Mouse (Mus musculus) liver, embryonic 16.5 days (tissue): ENCODE results near the gene Magi2. TPM values are rescaled to one million over a fixed set of nuclear protein-coding genes. Genes with fewer than 3 reads are reported as not detected.

Source experiments
- ATAC-seq: fragments of 200-750 bp; cut with Nextera tagmentation; 2 replicates; pipeline ENCODE4 v1.8.0; 2017; ENCODE audit warnings: low read depth, mild to moderate bottlenecking, moderate number of reproducible peaks, moderate library complexity
- H3K27ac ChIP-seq: fragments of 300-500 bp; sonication (generic); 2 replicates; pipeline ENCODE4 v1.5.1; 2014; ENCODE audit warnings: mild to moderate bottlenecking, low read length
- H3K27me3 ChIP-seq: fragments of 300-500 bp; sonication (generic); 2 replicates; pipeline ENCODE4 v1.6.1; 2014; ENCODE audit warnings: low read depth, low read length, mixed read lengths; ENCODE audit not compliant: control insufficient read depth, insufficient read depth
- H3K36me3 ChIP-seq: fragments of 300-500 bp; sonication (generic); 2 replicates; pipeline ENCODE4 v1.6.1; 2014; ENCODE audit warnings: mild to moderate bottlenecking; ENCODE audit not compliant: control insufficient read depth, insufficient read depth
- H3K4me1 ChIP-seq: fragments of 300-500 bp; sonication (generic); 2 replicates; pipeline ENCODE4 v1.6.1; 2014; ENCODE audit warnings: low read depth, low read length, mixed read lengths; ENCODE audit not compliant: control insufficient read depth
- H3K4me2 ChIP-seq: fragments of 300-500 bp; sonication (generic); 2 replicates; pipeline ENCODE4 v1.6.1; 2014; ENCODE audit warnings: low read depth, low read length, mixed read lengths
- H3K4me3 ChIP-seq: fragments of 300-500 bp; sonication (generic); 2 replicates; pipeline ENCODE4 v1.5.1; 2014; ENCODE audit warnings: low read depth, mild to moderate bottlenecking, low read length
- H3K9ac ChIP-seq: fragments of 300-500 bp; sonication (generic); 2 replicates; pipeline ENCODE4 v1.6.1; 2014; ENCODE audit warnings: low read depth, low read length
- H3K9me3 ChIP-seq: fragments of 300-500 bp; sonication (generic); replicated peaks from 2 replicates; pipeline ENCODE4 v1.6.1; 2016; ENCODE audit warnings: low read length; ENCODE audit not compliant: control insufficient read depth
- WGBS: fragments of 180-500 bp; shearing (Covaris S2); extraction: QIAGEN DNeasy Blood & Tissue Kit; methylation state at CpG from one replicate; pipeline ENCODE4 v1.1.7; 2014; ENCODE audit not compliant: insufficient replicate concordance; 5-methylcytosine and 5-hydroxymethylcytosine counted together
- polyA plus RNA-seq: library from polyadenylated mRNA; unstranded; fragments of >200 nt; fragmentation: Nextera tagmentation; extraction: Ambion mirVana; gene quantifications from 2 replicates; pipeline ENCODE4 v1.2.1, GENCODE M21; 2015

Magi2 gene
- polyA plus RNA-seq, 1 experiment from 2014 or later, result 0.34 TPM

GRCm38 (mm10) chr5:20320970-20321369 lies 1094.1 kb downstream of the Magi2 start:
- H3K9ac ChIP-seq, result no peak overlapping the region
- ATAC-seq, result no peak
- WGBS, result 78% methylated on average over 2 of the region's 2 CpGs
- no peak overlapping the region for H3K4me3 ChIP-seq
- no peaks in the 10 kb centered on the region for H3K4me1 ChIP-seq
- no peaks in the 10 kb centered on the region for H3K36me3 ChIP-seq
- no peak overlapping the region for H3K27ac ChIP-seq
- no peaks in the 10 kb centered on the region for H3K9me3 ChIP-seq
- no peaks in the 10 kb centered on the region for H3K27me3 ChIP-seq
- H3K4me2 ChIP-seq, result no peak overlapping the region

- H3K9ac ChIP-seq, result no peak overlapping the region
- WGBS, result 46% methylated on average over 2 of the region's 2 CpGs
Observed at GRCm38 (mm10) chr5:20325290-20325689, 1098.5 kb downstream of the Magi2 start.

GRCm38 (mm10) chr5:20328901-20329300 lies 1102.1 kb downstream of the Magi2 start:
- Histone ChIP-seq H3K4me3 (no peak overlapping the region), H3K27ac (no peak overlapping the region), H3K27me3 (no peaks in the 10 kb centered on the region), H3K4me2 (no peak overlapping the region), H3K9me3 (no peaks in the 10 kb centered on the region), H3K36me3 (no peaks in the 10 kb centered on the region), H3K9ac (no peak overlapping the region), H3K4me1 (no peaks in the 10 kb centered on the region)
- no peak for ATAC-seq
- 34% methylated on average over 1 of the region's 1 CpGs for WGBS

More at GRCm38 (mm10) chr5:20325290-20325689, 1098.5 kb downstream of the Magi2 start:
- no peak overlapping the region for H3K4me3 ChIP-seq
- no peaks in the 10 kb centered on the region for H3K27me3 ChIP-seq
- no peak overlapping the region for H3K4me2 ChIP-seq
- no peaks in the 10 kb centered on the region for H3K36me3 ChIP-seq
- no peak overlapping the region for H3K27ac ChIP-seq
- no peak for ATAC-seq
- H3K4me1 ChIP-seq, result no peaks in the 10 kb centered on the region
- no peaks in the 10 kb centered on the region for H3K9me3 ChIP-seq

GRCm38 (mm10) chr5:20330025-20330424 lies 1103.2 kb downstream of the Magi2 start:
- Histone ChIP-seq H3K4me1 (no peaks in the 10 kb centered on the region), H3K4me3 (no peak overlapping the region), H3K27me3 (no peaks in the 10 kb centered on the region), H3K4me2 (no peak overlapping the region), H3K9ac (no peak overlapping the region), H3K27ac (no peak overlapping the region), H3K36me3 (no peaks in the 10 kb centered on the region), H3K9me3 (no peaks in the 10 kb centered on the region)
- no peak for ATAC-seq
- 63% methylated on average over 3 of the region's 3 CpGs for WGBS

GRCm38 (mm10) chr5:20332574-20332973 lies 1105.7 kb downstream of the Magi2 start:
- no peak for ATAC-seq
- Histone ChIP-seq H3K9ac (no peak overlapping the region), H3K27me3 (no peaks in the 10 kb centered on the region), H3K4me3 (no peak overlapping the region), H3K27ac (no peak overlapping the region), H3K4me2 (no peak overlapping the region), H3K36me3 (no peaks in the 10 kb centered on the region), H3K9me3 (no peaks in the 10 kb centered on the region), H3K4me1 (no peaks in the 10 kb centered on the region)
- 23% methylated on average over 4 of the region's 4 CpGs for WGBS

GRCm38 (mm10) chr5:20334549-20334948 lies 1107.7 kb downstream of the Magi2 start:
- H3K36me3 ChIP-seq, result no peaks in the 10 kb centered on the region
- H3K27ac ChIP-seq, result no peak overlapping the region
- ATAC-seq, result no peak
- no peaks in the 10 kb centered on the region for H3K9me3 ChIP-seq
- H3K4me1 ChIP-seq, result no peaks in the 10 kb centered on the region
- H3K27me3 ChIP-seq, result no peaks in the 10 kb centered on the region
- H3K9ac ChIP-seq, result no peak overlapping the region
- no peak overlapping the region for H3K4me3 ChIP-seq
- H3K4me2 ChIP-seq, result no peak overlapping the region

GRCm38 (mm10) chr5:20352941-20353340 lies 1126.1 kb downstream of the Magi2 start:
- Histone ChIP-seq H3K4me3 (no peak overlapping the region), H3K9me3 (no peaks in the 10 kb centered on the region), H3K4me2 (no peak overlapping the region), H3K36me3 (no peaks in the 10 kb centered on the region), H3K27ac (no peak overlapping the region), H3K4me1 (no peaks in the 10 kb centered on the region), H3K27me3 (no peaks in the 10 kb centered on the region), H3K9ac (no peak overlapping the region)
- 63% methylated on average over 8 of the region's 8 CpGs for WGBS
- ATAC-seq, result no peak

- 42% methylated on average over 5 of the region's 5 CpGs for WGBS
- H3K4me3 ChIP-seq, result no peak overlapping the region
- no peaks in the 10 kb centered on the region for H3K4me1 ChIP-seq
- ATAC-seq, result no peak
- H3K27me3 ChIP-seq, result no peaks in the 10 kb centered on the region
- no peaks in the 10 kb centered on the region for H3K9me3 ChIP-seq
- H3K36me3 ChIP-seq, result no peaks in the 10 kb centered on the region
- no peak overlapping the region for H3K27ac ChIP-seq
- no peak overlapping the region for H3K9ac ChIP-seq
- H3K4me2 ChIP-seq, result no peak overlapping the region
Observed at GRCm38 (mm10) chr5:20358437-20358836, 1131.6 kb downstream of the Magi2 start.

- Histone ChIP-seq H3K9ac (no peak overlapping the region), H3K9me3 (no peaks in the 10 kb centered on the region), H3K27me3 (no peaks in the 10 kb centered on the region), H3K36me3 (no peaks in the 10 kb centered on the region), H3K4me1 (no peaks in the 10 kb centered on the region), H3K4me2 (no peak overlapping the region), H3K4me3 (no peak overlapping the region), H3K27ac (no peak overlapping the region)
- 56% methylated on average over 3 of the region's 3 CpGs for WGBS
- ATAC-seq, result no peak
Observed at GRCm38 (mm10) chr5:20359021-20359420, 1132.2 kb downstream of the Magi2 start.

GRCm38 (mm10) chr5:20362154-20362553 lies 1135.3 kb downstream of the Magi2 start:
- Histone ChIP-seq H3K9ac (no peak overlapping the region), H3K27ac (no peak overlapping the region), H3K27me3 (no peaks in the 10 kb centered on the region), H3K36me3 (no peaks in the 10 kb centered on the region), H3K4me1 (no peaks in the 10 kb centered on the region), H3K9me3 (no peaks in the 10 kb centered on the region), H3K4me3 (no peak overlapping the region), H3K4me2 (no peak overlapping the region)
- 46% methylated on average over 3 of the region's 3 CpGs for WGBS
- ATAC-seq, result no peak
